ENCODE assay signal across 7 mouse cellular contexts in the genomic region with DNA sequence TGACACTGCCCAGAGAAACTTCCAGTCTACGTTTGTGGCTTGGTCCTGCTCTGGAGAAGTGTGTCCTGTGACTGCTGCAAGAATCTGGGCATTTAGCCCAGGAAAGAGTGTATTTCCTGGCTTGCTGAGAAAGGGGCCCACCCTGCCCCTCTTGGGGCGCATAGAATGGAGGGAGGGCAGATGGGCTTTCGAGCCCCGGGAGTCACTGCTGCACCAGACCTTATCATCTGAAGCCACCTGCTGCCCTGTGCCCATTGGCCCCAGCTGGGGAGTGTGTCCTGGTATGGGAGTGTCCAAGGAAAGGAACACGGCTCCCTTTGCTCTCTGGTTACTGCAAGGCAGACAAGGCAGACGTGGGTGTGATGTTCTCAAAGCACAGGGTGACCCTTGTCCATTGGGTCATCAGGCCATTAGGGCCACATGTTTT. TPM values are rescaled to one million over a fixed set of nuclear protein-coding genes. Genes with fewer than 3 reads are reported as not detected.
DNase-seq lines count a peak whose midpoint lies in the region; ATAC-seq and TF ChIP-seq lines count a peak whose summit lies in the region.

No protein-coding gene starts in this region.

- peak; percentile 50; the same call in 1 of the 2 replicates for ATAC-seq in forebrain, embryonic 12.5 days (ENCODE audit: low FRiP score)
- ATAC-seq in intestine, postnatal 0 days = peak; percentile 94
- ATAC-seq in lung, embryonic 14.5 days (ENCODE audit: insufficient read depth) = peak; percentile 82

- 62% methylated on average over 6 of the region's 6 CpGs for WGBS in forebrain, embryonic 12.5 days
- 6% methylated on average over 6 of the region's 6 CpGs for WGBS in intestine, postnatal 0 days
- WGBS in lung, embryonic 14.5 days = 16% methylated on average over 6 of the region's 6 CpGs

- no peak overlapping the region for H3K4me2 ChIP-seq in forebrain, embryonic 12.5 days
- peak overlapping the region; percentile 32 for H3K4me2 ChIP-seq in intestine, postnatal 0 days (replicated peaks; ENCODE audit: low read depth)
- peak overlapping the region; percentile 31; the same call in 1 of the 2 replicates for H3K4me2 ChIP-seq in lung, embryonic 14.5 days

- peak; percentile 83 for DNase-seq in lung, embryonic 14.5 days
- DNase-seq in layer of hippocampus, adult 9-10 months (ENCODE audit: low spot score) = no peak
- no peak for DNase-seq in cerebellum, adult 9-10 months
- DNase-seq in layer of hippocampus, postnatal 36 days = no peak

- 0 out of 2 replicates have a peak, but pooled peaks cover under 1% of the 10 kb centered on the region for H3K36me3 ChIP-seq in forebrain, embryonic 12.5 days (replicated peaks)
- no peaks in the 10 kb centered on the region; the same call in 1 of the 2 replicates for H3K36me3 ChIP-seq in intestine, postnatal 0 days (ENCODE audit: control insufficient read depth, insufficient read depth)
- H3K36me3 ChIP-seq in lung, embryonic 14.5 days (ENCODE audit: insufficient read depth) = no peaks in the 10 kb centered on the region

- H3K9ac ChIP-seq in forebrain, embryonic 12.5 days = no peak overlapping the region
- H3K9ac ChIP-seq in intestine, postnatal 0 days (ENCODE audit: low read depth, low read length) = no peak overlapping the region; the same call in 1 of the 2 replicates
- no peak overlapping the region for H3K9ac ChIP-seq in lung, embryonic 14.5 days

- peak overlapping the region; percentile 64 for H3K27ac ChIP-seq in bone marrow macrophage, adult 2 months (ENCODE audit: insufficient read depth, low read depth, low read length)
- H3K27ac ChIP-seq in forebrain, embryonic 12.5 days = no peak overlapping the region
- peak overlapping the region; percentile 93 for H3K27ac ChIP-seq in intestine, postnatal 0 days (ENCODE audit: low read depth, low read length)
- H3K27ac ChIP-seq in lung, embryonic 14.5 days (ENCODE audit: low read depth) = peak overlapping the region; percentile 83

- H3K4me3 ChIP-seq in bone marrow macrophage, adult 2 months (ENCODE audit: insufficient read depth, low read length) = no peak overlapping the region
- H3K4me3 ChIP-seq in forebrain, embryonic 12.5 days (replicated peaks) = no peak overlapping the region
- H3K4me3 ChIP-seq in intestine, postnatal 0 days (ENCODE audit: low read depth, low read length) = no peak overlapping the region
- H3K4me3 ChIP-seq in lung, embryonic 14.5 days (ENCODE audit: low read depth, low read length) = no peak overlapping the region

- 0 out of 2 replicates have a peak, but pooled peaks cover 4% of the 10 kb centered on the region for H3K27me3 ChIP-seq in forebrain, embryonic 12.5 days
- no peaks in the 10 kb centered on the region for H3K27me3 ChIP-seq in intestine, postnatal 0 days (replicated peaks; ENCODE audit: control insufficient read depth, insufficient read depth, low read length)
- no peaks in the 10 kb centered on the region for H3K27me3 ChIP-seq in lung, embryonic 14.5 days (ENCODE audit: insufficient read depth, low read length)

- TF ChIP-seq POLR2A in bone marrow macrophage, adult 2 months (IDR thresholded peaks at IDR 0.05; ENCODE audit: borderline replicate concordance, low read depth, low read length) = no peak

- peaks cover 79% of the 10 kb centered on the region for H3K4me1 ChIP-seq in bone marrow macrophage, adult 2 months (ENCODE audit: control insufficient read depth, insufficient read depth, low read length)
- peaks cover 54% of the 10 kb centered on the region for H3K4me1 ChIP-seq in forebrain, embryonic 12.5 days
- peaks cover 25% of the 10 kb centered on the region for H3K4me1 ChIP-seq in intestine, postnatal 0 days (replicated peaks; ENCODE audit: control insufficient read depth, insufficient read depth, low read length)
- H3K4me1 ChIP-seq in lung, embryonic 14.5 days (ENCODE audit: insufficient read depth) = peaks cover 45% of the 10 kb centered on the region

- no peak for TF ChIP-seq CTCF in bone marrow macrophage, adult 2 months (IDR thresholded peaks at IDR 0.05; ENCODE audit: low read depth, low read length)
- TF ChIP-seq CTCF in intestine, postnatal 0 days (IDR thresholded peaks at IDR 0.05; ENCODE audit: low read depth) = no peak
- TF ChIP-seq CTCF in lung, embryonic 14.5 days (IDR thresholded peaks at IDR 0.05; ENCODE audit: low read depth) = no peak

- no peaks in the 10 kb centered on the region for H3K9me3 ChIP-seq in forebrain, embryonic 12.5 days
- no peaks in the 10 kb centered on the region for H3K9me3 ChIP-seq in intestine, postnatal 0 days (ENCODE audit: control insufficient read depth)
- H3K9me3 ChIP-seq in lung, embryonic 14.5 days (ENCODE audit: low read depth, low read length) = no peaks in the 10 kb centered on the region

RNA-seq across cellular contexts. Expression of a gene that starts 19.5 kb away (rescaled TPM):
- 15.8 and 17.0 TPM in 2 replicates for polyA plus RNA-seq in bone marrow macrophage, adult 2 months (2012; ENCODE audit: insufficient read depth, insufficient read length, missing spikeins)
- 125 and 132 TPM in 2 replicates for polyA plus RNA-seq in forebrain, embryonic 12.5 days (2016; fragmentation: Nextera tagmentation; extraction: Ambion mirVana)
- 70.9 and 84.5 TPM in 2 replicates for polyA plus RNA-seq in intestine, postnatal 0 days (2015; fragmentation: Nextera tagmentation; extraction: Ambion mirVana)
- polyA plus RNA-seq in lung, embryonic 14.5 days (2014; fragmentation: Nextera tagmentation; extraction: Ambion mirVana) = 129 and 134 TPM in 2 replicates
- total RNA-seq in layer of hippocampus, postnatal 36 days (2021) = 10 to 100 TPM; 40.8 to 42.7 TPM
